Mouse (Mus musculus): ENCODE data around the gene Zbtb4. TPM values are rescaled to one million over a fixed set of nuclear protein-coding genes. Genes with fewer than 3 reads are reported as not detected.

Zbtb4 gene
- polyA plus RNA-seq, 1 experiment: 35.6 TPM

DNA sequence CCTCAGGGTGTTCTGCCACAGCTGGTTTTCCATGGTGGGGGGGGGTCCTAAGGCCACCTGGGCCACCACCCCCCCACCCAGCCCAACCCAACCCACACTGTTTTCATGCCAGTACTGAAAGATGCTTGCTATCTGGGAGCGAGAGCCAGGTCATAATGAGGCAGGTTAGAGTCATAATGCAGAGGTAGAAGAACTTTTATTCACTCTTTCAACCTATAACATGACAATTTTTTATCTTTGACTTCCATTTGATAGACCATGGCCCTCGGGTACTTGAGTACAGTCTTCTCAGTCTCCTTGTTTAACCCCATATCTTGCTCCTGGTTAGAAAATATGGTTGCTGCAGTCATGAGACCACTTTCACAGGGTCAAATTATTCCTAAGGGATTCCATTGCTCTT is 52.7 kb downstream of the Zbtb4 start, which contains the start of gene Spem2:
Gene Spem2 (minus strand): TSS at position 101 of the 400 bp plus-strand sequence.
- Histone ChIP-seq H3K4me3 (ENCODE audit: control insufficient read depth, insufficient read depth, low read length) (no peak within 1 kb of the TSS), H3K4me1 (replicated peaks; ENCODE audit: control insufficient read depth, insufficient read depth, low read length) (no peaks in the 10 kb centered on the region), H3K36me3 (ENCODE audit: control insufficient read depth, insufficient read depth, low read length) (no peaks in the 10 kb centered on the region), H3K27ac (ENCODE audit: control insufficient read depth, insufficient read depth, low read length) (no peak within 1 kb of the TSS), H3K27me3 (ENCODE audit: control insufficient read depth, insufficient read depth, low read length) (no peaks in the 10 kb centered on the region)
- no peak for DNase-seq
- no peak for TF ChIP-seq CTCF (IDR thresholded peaks at IDR 0.05; ENCODE audit: borderline replicate concordance, control insufficient read depth, extremely low read depth, insufficient read depth, low read length, poor library complexity)
- no peak for TF ChIP-seq POLR2A (IDR thresholded peaks at IDR 0.05; ENCODE audit: control insufficient read depth, extremely low read depth, insufficient read depth, low read length, poor library complexity)
- 91% methylated on average over 2 of the region's 2 CpGs for WGBS

DNA sequence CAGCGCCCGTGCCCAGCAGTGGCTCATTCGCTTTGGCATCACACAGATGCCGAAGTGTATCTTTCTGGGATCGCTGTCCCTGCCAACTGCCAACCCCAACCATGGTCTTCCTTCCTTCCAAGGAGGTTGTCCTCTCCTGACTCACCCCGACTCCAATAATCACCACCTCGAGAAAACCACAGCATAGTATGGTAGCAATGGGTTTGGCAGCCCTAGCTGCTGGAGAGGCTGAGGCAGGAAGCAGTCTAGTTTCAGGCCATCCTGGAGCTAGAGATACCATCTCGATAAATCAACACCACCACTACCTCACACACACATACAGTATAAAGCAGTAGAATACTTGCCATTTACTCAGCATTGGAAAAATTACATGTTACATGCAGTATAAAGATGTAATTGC is 53.2 kb downstream of the Zbtb4 start:
- no peak overlapping the region for H3K4me3 ChIP-seq (ENCODE audit: control insufficient read depth, insufficient read depth, low read length)
- no peaks in the 10 kb centered on the region for H3K36me3 ChIP-seq (ENCODE audit: control insufficient read depth, insufficient read depth, low read length)
- TF ChIP-seq POLR2A (IDR thresholded peaks at IDR 0.05; ENCODE audit: control insufficient read depth, extremely low read depth, insufficient read depth, low read length, poor library complexity) (no peak), CTCF (IDR thresholded peaks at IDR 0.05; ENCODE audit: borderline replicate concordance, control insufficient read depth, extremely low read depth, insufficient read depth, low read length, poor library complexity) (no peak)
- no peaks in the 10 kb centered on the region for H3K27me3 ChIP-seq (ENCODE audit: control insufficient read depth, insufficient read depth, low read length)
- no peak for DNase-seq
- no peaks in the 10 kb centered on the region for H3K4me1 ChIP-seq (replicated peaks; ENCODE audit: control insufficient read depth, insufficient read depth, low read length)
- 65% methylated on average over 8 of the region's 8 CpGs for WGBS
- H3K27ac ChIP-seq (ENCODE audit: control insufficient read depth, insufficient read depth, low read length): no peak overlapping the region

DNA sequence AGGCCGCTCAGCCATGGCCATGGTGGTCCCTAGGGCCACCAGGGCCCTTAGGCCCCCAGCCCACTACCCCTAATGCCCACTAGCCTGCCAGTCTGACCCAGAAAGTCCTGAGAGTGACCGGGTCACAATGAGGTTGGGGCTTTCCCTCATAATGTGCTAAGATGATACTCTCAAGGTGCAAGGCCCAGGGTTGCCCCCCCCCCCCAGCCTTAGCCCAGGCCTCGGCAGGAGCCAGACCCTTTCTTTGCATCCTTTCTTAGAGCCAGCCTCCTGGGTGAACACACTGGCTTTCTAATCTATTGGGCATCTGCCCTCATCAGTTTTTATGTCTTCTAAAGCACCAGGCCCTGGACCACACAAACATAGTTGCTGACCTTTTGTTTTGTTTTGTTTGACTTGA is 56.4 kb downstream of the Zbtb4 start, which contains the start of gene Spem1:
Gene Spem1 (minus strand): TSS at position 101 of the 400 bp plus-strand sequence.
- TF ChIP-seq POLR2A (IDR thresholded peaks at IDR 0.05; ENCODE audit: control insufficient read depth, extremely low read depth, insufficient read depth, low read length, poor library complexity) (no peak), CTCF (IDR thresholded peaks at IDR 0.05; ENCODE audit: borderline replicate concordance, control insufficient read depth, extremely low read depth, insufficient read depth, low read length, poor library complexity) (no peak)
- DNase-seq: no peak
- H3K4me1 ChIP-seq (replicated peaks; ENCODE audit: control insufficient read depth, insufficient read depth, low read length): no peaks in the 10 kb centered on the region
- H3K27me3 ChIP-seq (ENCODE audit: control insufficient read depth, insufficient read depth, low read length): no peaks in the 10 kb centered on the region
- WGBS: 93% methylated on average over 3 of the region's 3 CpGs
- H3K36me3 ChIP-seq (ENCODE audit: control insufficient read depth, insufficient read depth, low read length): no peaks in the 10 kb centered on the region
- no peak within 1 kb of the TSS; the same call in 1 of the 2 replicates for H3K27ac ChIP-seq (ENCODE audit: control insufficient read depth, insufficient read depth, low read length)
- H3K4me3 ChIP-seq (ENCODE audit: control insufficient read depth, insufficient read depth, low read length): no peak within 1 kb of the TSS

DNA sequence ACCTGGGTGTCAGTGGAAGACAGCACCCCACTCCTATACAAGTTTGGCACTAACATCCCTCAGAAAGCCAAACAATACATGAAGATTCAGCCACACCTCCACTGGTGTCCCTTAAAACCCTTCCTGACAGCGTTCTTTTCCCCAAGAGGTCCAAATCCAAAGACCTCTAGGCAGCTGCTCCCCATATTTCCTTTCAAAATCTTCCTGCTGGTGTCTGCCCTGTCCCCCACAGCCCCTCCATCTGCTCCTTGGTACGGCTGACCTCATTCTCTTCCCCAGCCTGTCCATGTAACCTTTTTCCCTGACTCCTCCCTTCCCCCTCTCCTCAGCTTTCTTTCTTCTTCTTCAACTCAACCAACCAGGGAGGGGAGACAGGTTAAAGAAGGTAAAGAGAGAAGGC is 57.7 kb downstream of the Zbtb4 start:
- H3K4me1 ChIP-seq (replicated peaks; ENCODE audit: control insufficient read depth, insufficient read depth, low read length): no peaks in the 10 kb centered on the region
- no peak overlapping the region for H3K27ac ChIP-seq (ENCODE audit: control insufficient read depth, insufficient read depth, low read length)
- no peak overlapping the region for H3K4me3 ChIP-seq (ENCODE audit: control insufficient read depth, insufficient read depth, low read length)
- H3K27me3 ChIP-seq (ENCODE audit: control insufficient read depth, insufficient read depth, low read length): no peaks in the 10 kb centered on the region
- TF ChIP-seq POLR2A (IDR thresholded peaks at IDR 0.05; ENCODE audit: control insufficient read depth, extremely low read depth, insufficient read depth, low read length, poor library complexity) (no peak), CTCF (IDR thresholded peaks at IDR 0.05; ENCODE audit: borderline replicate concordance, control insufficient read depth, extremely low read depth, insufficient read depth, low read length, poor library complexity) (no peak)
- DNase-seq: no peak
- H3K36me3 ChIP-seq (ENCODE audit: control insufficient read depth, insufficient read depth, low read length): no peaks in the 10 kb centered on the region
- WGBS: 89% methylated on average over 2 of the region's 2 CpGs

DNA sequence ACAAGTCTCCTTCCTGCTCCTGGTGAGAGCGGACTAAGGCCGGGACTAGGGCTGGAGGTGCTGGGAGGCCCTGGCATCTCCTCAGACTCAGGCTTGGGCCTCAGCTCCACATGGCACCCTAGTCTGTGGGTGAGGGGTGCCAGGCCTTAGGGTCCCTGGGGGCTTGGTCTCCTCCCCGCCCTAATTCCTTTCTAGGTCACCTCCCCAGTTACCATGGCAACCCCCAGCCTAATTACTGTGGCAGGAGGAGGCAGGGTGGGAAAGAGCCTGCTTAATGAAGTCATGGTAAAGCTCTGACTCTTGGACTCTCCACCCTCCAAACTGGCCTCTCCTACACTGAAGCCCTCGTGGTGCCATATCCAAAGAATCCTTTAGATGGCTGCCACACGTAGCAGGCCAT is 63.1 kb downstream of the Zbtb4 start:
- 95% methylated on average over 5 of the region's 5 CpGs for WGBS
- Histone ChIP-seq H3K4me3 (ENCODE audit: control insufficient read depth, insufficient read depth, low read length) (no peak overlapping the region), H3K36me3 (ENCODE audit: control insufficient read depth, insufficient read depth, low read length) (no peaks in the 10 kb centered on the region), H3K27me3 (ENCODE audit: control insufficient read depth, insufficient read depth, low read length) (no peaks in the 10 kb centered on the region), H3K27ac (ENCODE audit: control insufficient read depth, insufficient read depth, low read length) (no peak overlapping the region), H3K4me1 (replicated peaks; ENCODE audit: control insufficient read depth, insufficient read depth, low read length) (peaks cover 5% of the 10 kb centered on the region)
- DNase-seq: no peak
- TF ChIP-seq POLR2A (IDR thresholded peaks at IDR 0.05; ENCODE audit: control insufficient read depth, extremely low read depth, insufficient read depth, low read length, poor library complexity) (no peak), CTCF (IDR thresholded peaks at IDR 0.05; ENCODE audit: borderline replicate concordance, control insufficient read depth, extremely low read depth, insufficient read depth, low read length, poor library complexity) (no peak)

DNA sequence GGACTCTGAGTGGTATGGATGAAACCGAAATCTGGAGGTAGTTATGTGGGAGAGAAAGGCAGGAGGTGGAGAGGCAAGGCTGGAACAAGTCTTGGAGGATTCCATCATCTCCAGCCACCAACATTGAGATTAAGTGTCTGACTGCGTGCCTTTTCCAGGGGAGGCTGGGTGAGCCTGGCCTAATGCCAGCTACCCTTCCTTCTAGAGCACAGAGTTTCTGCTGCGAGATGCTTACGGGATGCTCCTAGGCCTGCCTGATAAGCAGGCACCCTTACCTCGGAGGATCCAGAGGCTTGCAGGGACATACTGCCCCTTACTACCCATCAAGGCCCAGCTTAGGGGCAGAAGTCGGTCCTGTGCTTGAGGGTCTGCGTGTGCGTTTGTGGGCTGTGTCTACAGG is 67.8 kb downstream of the Zbtb4 start:
- Histone ChIP-seq H3K4me3 (ENCODE audit: control insufficient read depth, insufficient read depth, low read length) (peak overlapping the region; percentile 40), H3K36me3 (ENCODE audit: control insufficient read depth, insufficient read depth, low read length) (no peaks in the 10 kb centered on the region), H3K27ac (ENCODE audit: control insufficient read depth, insufficient read depth, low read length) (no peak overlapping the region), H3K4me1 (replicated peaks; ENCODE audit: control insufficient read depth, insufficient read depth, low read length) (peaks cover 22% of the 10 kb centered on the region), H3K27me3 (ENCODE audit: control insufficient read depth, insufficient read depth, low read length) (no peaks in the 10 kb centered on the region)
- WGBS: 43% methylated on average over 8 of the region's 8 CpGs
- TF ChIP-seq CTCF (IDR thresholded peaks at IDR 0.05; ENCODE audit: borderline replicate concordance, control insufficient read depth, extremely low read depth, insufficient read depth, low read length, poor library complexity): no peak
- no peak for TF ChIP-seq POLR2A (IDR thresholded peaks at IDR 0.05; ENCODE audit: control insufficient read depth, extremely low read depth, insufficient read depth, low read length, poor library complexity)
- no peak for DNase-seq

Other genes with a start within 250 kb of the Zbtb4 start
- gene Dnah2, start 216.8 kb upstream of the Zbtb4 start, polyA plus RNA-seq (2012; rRNA removed): 0.28 and 0.39 TPM in 2 replicates
- 3.7 and 8.7 TPM in 2 replicates for gene Efnb3, start 205.7 kb upstream of the Zbtb4 start, polyA plus RNA-seq (2012; rRNA removed)
- gene Wrap53, start 185.7 kb upstream of the Zbtb4 start, polyA plus RNA-seq (2012; rRNA removed): 41.2 and 48.5 TPM in 2 replicates
- gene Trp53, start 185.6 kb upstream of the Zbtb4 start, polyA plus RNA-seq (2012; rRNA removed): 266 and 303 TPM in 2 replicates
- 3.4 and 4.2 TPM in 2 replicates for gene Atp1b2, start 160.0 kb upstream of the Zbtb4 start, polyA plus RNA-seq (2012; rRNA removed)
- not detected in 2 replicates for gene Shbg, start 148.0 kb upstream of the Zbtb4 start, polyA plus RNA-seq (2012; rRNA removed)
- gene Sat2, start 143.9 kb upstream of the Zbtb4 start, polyA plus RNA-seq (2012; rRNA removed): 0.67 and 0.73 TPM in 2 replicates
- 94.1 and 96.0 TPM in 2 replicates for gene Fxr2, start 132.9 kb upstream of the Zbtb4 start, polyA plus RNA-seq (2012; rRNA removed)
- 0.24 and 0.52 TPM in 2 replicates for gene Sox15, start 110.6 kb upstream of the Zbtb4 start, polyA plus RNA-seq (2012; rRNA removed)
- 174 and 178 TPM in 2 replicates for gene Mpdu1, start 103.3 kb upstream of the Zbtb4 start, polyA plus RNA-seq (2012; rRNA removed)
- 101 and 117 TPM in 2 replicates for gene Cd68, start 99.8 kb upstream of the Zbtb4 start, polyA plus RNA-seq (2012; rRNA removed)
- gene Eif4a1, start 93.5 kb upstream of the Zbtb4 start, polyA plus RNA-seq (2012; rRNA removed): 669 and 722 TPM in 2 replicates
- 83.3 and 89.1 TPM in 2 replicates for gene Senp3, start 83.8 kb upstream of the Zbtb4 start, polyA plus RNA-seq (2012; rRNA removed)
- 2.2 and 3.0 TPM in 2 replicates for gene Tnfsf13, start 80.1 kb upstream of the Zbtb4 start, polyA plus RNA-seq (2012; rRNA removed)
- 12.2 and 16.3 TPM in 2 replicates for gene Tnfsf12, start 70.1 kb upstream of the Zbtb4 start, polyA plus RNA-seq (2012; rRNA removed)
- gene Tnfsfm13, start 69.8 kb upstream of the Zbtb4 start, polyA plus RNA-seq (2012; rRNA removed): 2.7 and 3.4 TPM in 2 replicates
- gene Polr2a, start 7.3 kb upstream of the Zbtb4 start, polyA plus RNA-seq (2012; rRNA removed): 113 and 125 TPM in 2 replicates
- 0.08 and 0.29 TPM in 2 replicates for gene Slc35g3, start 3.9 kb upstream of the Zbtb4 start, polyA plus RNA-seq (2012; rRNA removed)
- gene Chrnb1, start 30.0 kb downstream of the Zbtb4 start, polyA plus RNA-seq (2012; rRNA removed): 12.9 and 15.7 TPM in 2 replicates
- 1.7 and 2.4 TPM in 2 replicates for gene Fgf11, start 35.9 kb downstream of the Zbtb4 start, polyA plus RNA-seq (2012; rRNA removed)
- gene Tmem102, start 39.7 kb downstream of the Zbtb4 start, polyA plus RNA-seq (2012; rRNA removed): 4.7 and 5.1 TPM in 2 replicates
- 0.05 TPM in 1 of 2 replicates, not detected in the other for gene Gm39566, start 49.4 kb downstream of the Zbtb4 start, polyA plus RNA-seq (2012; rRNA removed)
- 0.22 TPM in 1 of 2 replicates, not detected in the other for gene Spem2, start 52.6 kb downstream of the Zbtb4 start, polyA plus RNA-seq (2012; rRNA removed)
- gene Spem1, start 56.3 kb downstream of the Zbtb4 start, polyA plus RNA-seq (2012; rRNA removed): 0.20 and 0.61 TPM in 2 replicates
- 14.4 and 15.3 TPM in 2 replicates for gene Nlgn2, start 71.9 kb downstream of the Zbtb4 start, polyA plus RNA-seq (2012; rRNA removed)
- 160 and 224 TPM in 2 replicates for gene Tmem256, start 72.6 kb downstream of the Zbtb4 start, polyA plus RNA-seq (2012; rRNA removed)
- 132 and 142 TPM in 2 replicates for gene Plscr3, start 80.5 kb downstream of the Zbtb4 start, polyA plus RNA-seq (2012; rRNA removed)
- 2.6 and 3.1 TPM in 2 replicates for gene Tnk1, start 92.8 kb downstream of the Zbtb4 start, polyA plus RNA-seq (2012; rRNA removed)
- gene Tmem95, start 112.1 kb downstream of the Zbtb4 start, polyA plus RNA-seq (2012; rRNA removed): not detected in 2 replicates
- 6.2 and 8.0 TPM in 2 replicates for gene Kctd11, start 115.5 kb downstream of the Zbtb4 start, polyA plus RNA-seq (2012; rRNA removed)
- gene Acap1, start 129.6 kb downstream of the Zbtb4 start, polyA plus RNA-seq (2012; rRNA removed): 405 and 462 TPM in 2 replicates
- gene 2810408A11Rik, start 135.1 kb downstream of the Zbtb4 start, polyA plus RNA-seq (2012; rRNA removed): 7.1 and 10.2 TPM in 2 replicates
- gene Neurl4, start 135.2 kb downstream of the Zbtb4 start, polyA plus RNA-seq (2012; rRNA removed): 85.3 and 90.7 TPM in 2 replicates
- 236 and 272 TPM in 2 replicates for gene Gps2, start 148.0 kb downstream of the Zbtb4 start, polyA plus RNA-seq (2012; rRNA removed)
- 618 and 719 TPM in 2 replicates for gene Eif5a, start 156.0 kb downstream of the Zbtb4 start, polyA plus RNA-seq (2012; rRNA removed)
- gene Ybx2, start 169.9 kb downstream of the Zbtb4 start, polyA plus RNA-seq (2012; rRNA removed): 20.0 and 49.6 TPM in 2 replicates
- gene Slc2a4, start 182.3 kb downstream of the Zbtb4 start, polyA plus RNA-seq (2012; rRNA removed): 36.3 and 58.9 TPM in 2 replicates
- gene Cldn7, start 198.9 kb downstream of the Zbtb4 start, polyA plus RNA-seq (2012; rRNA removed): 6.0 and 6.5 TPM in 2 replicates
- gene Ctdnep1, start 215.2 kb downstream of the Zbtb4 start, polyA plus RNA-seq (2012; rRNA removed): 133 and 148 TPM in 2 replicates
- 69.4 and 75.3 TPM in 2 replicates for gene Elp5, start 216.6 kb downstream of the Zbtb4 start, polyA plus RNA-seq (2012; rRNA removed)
- gene Gabarap, start 225.2 kb downstream of the Zbtb4 start, polyA plus RNA-seq (2012; rRNA removed): 270 and 395 TPM in 2 replicates
- 36.5 and 43.4 TPM in 2 replicates for gene Phf23, start 229.9 kb downstream of the Zbtb4 start, polyA plus RNA-seq (2012; rRNA removed)
- 52.4 and 55.7 TPM in 2 replicates for gene Dvl2, start 234.7 kb downstream of the Zbtb4 start, polyA plus RNA-seq (2012; rRNA removed)
- 88.5 and 110 TPM in 2 replicates for gene Acadvl, start 249.5 kb downstream of the Zbtb4 start, polyA plus RNA-seq (2012; rRNA removed)

Measured in thymus, adult 2 months (tissue).